Mouse (Mus musculus): ENCODE measurements around the gene Cyp2s1. TPM values are rescaled to one million over a fixed set of nuclear protein-coding genes. Genes with fewer than 3 reads are reported as not detected.
A peak's percentile ranks its signal among the peaks of the same experiment; 100 is the strongest.

Cyp2s1 gene
- polyA plus RNA-seq, 1 experiment from 2014 or later: 35.9 TPM

DNA sequence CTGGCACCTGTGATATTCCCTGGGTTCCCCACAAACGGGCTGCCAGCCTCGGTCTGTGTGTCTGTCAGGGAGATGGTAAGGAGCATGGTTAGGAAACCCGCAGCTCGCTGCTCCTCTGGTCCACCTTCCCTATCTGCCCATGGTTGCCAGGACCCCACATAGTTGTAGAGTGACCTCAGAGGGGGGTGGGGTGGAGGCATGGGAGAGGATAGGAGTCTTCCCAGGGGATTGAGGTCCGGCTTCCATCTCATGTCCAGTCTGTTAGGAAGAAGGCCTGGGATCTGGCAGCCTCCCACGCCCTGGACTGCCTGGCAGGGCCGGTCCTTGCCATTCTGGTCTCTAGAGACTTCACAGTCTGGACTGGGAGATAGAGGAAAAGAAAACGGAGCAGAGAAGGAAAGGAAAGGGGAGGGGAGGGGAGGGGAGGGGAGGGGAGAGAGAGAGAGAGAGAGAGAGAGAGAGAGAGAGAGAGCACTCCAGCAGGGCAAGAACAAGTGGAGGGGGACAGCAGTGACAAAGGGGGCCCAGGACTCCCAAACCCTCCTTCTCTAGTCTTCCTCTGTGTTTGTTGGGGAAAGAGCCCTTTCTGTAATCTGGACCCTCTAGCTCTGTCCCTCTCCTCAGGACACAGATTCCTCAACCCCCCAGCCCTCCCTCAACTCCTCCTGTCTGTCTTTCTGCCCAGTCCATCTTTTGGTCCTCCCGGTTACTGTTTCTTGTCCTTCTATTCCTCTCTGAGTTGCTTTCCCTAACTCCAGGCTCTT lies 29.1 kb downstream of the Cyp2s1 start:
- peak overlapping the region; percentile 68 for H3K9ac ChIP-seq
- peak overlapping the region; percentile 87 for H3K4me2 ChIP-seq (replicated peaks)
- H3K36me3 ChIP-seq: no peaks in the 10 kb centered on the region
- peak overlapping the region; percentile 63 for H3K4me3 ChIP-seq (replicated peaks)
- 24% methylated on average over 9 of the region's 9 CpGs for WGBS
- ATAC-seq: peak; percentile 3; the same call in 1 of the 2 replicates
- H3K27ac ChIP-seq: no peak overlapping the region
- no peaks in the 10 kb centered on the region for H3K9me3 ChIP-seq
- peaks cover 24% of the 10 kb centered on the region for H3K4me1 ChIP-seq (replicated peaks)
- no peaks in the 10 kb centered on the region for H3K27me3 ChIP-seq (replicated peaks)

- H3K9me3 ChIP-seq: no peaks in the 10 kb centered on the region
- H3K4me3 ChIP-seq (replicated peaks): peak overlapping the region; percentile 63; the same call in 1 of the 2 replicates
- no peak overlapping the region for H3K27ac ChIP-seq
- H3K9ac ChIP-seq: no peak overlapping the region; the same call in 1 of the 2 replicates
- H3K4me1 ChIP-seq (replicated peaks): peaks cover 29% of the 10 kb centered on the region
- 69% methylated on average over 4 of the region's 4 CpGs for WGBS
- no peaks in the 10 kb centered on the region for H3K36me3 ChIP-seq
- H3K4me2 ChIP-seq (replicated peaks): peak overlapping the region; percentile 87
- no peak for ATAC-seq
- H3K27me3 ChIP-seq (replicated peaks): no peaks in the 10 kb centered on the region
These were observed 29.7 kb downstream of the Cyp2s1 start for GRCm38 (mm10) chr7:25786974-25787373.

DNA sequence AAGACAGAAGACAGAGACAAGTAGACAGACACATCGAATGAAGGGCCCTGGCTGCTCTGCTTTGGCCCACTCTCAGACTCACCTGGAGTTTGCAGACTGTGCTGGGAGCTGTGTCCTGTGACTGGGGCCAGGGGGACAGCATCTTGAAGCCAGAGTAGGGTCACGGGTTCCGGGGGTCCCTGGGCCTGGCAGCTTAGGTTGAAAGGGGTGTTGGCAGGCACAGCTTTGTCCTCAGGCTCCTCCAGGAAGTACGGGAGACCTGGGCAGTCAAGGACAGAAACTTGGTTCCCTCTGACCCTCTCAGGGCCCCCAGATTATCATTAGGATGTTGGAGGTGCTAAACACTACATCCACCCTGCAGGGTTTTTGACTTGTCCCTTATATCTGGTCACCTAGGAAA lies 31.0 kb downstream of the Cyp2s1 start:
- H3K4me2 ChIP-seq (replicated peaks): no peak overlapping the region
- ATAC-seq: no peak
- no peaks in the 10 kb centered on the region for H3K27me3 ChIP-seq (replicated peaks)
- WGBS: 64% methylated on average over 4 of the region's 4 CpGs
- H3K36me3 ChIP-seq: no peaks in the 10 kb centered on the region; the same call in 1 of the 2 replicates
- H3K4me1 ChIP-seq (replicated peaks): peaks cover 40% of the 10 kb centered on the region
- no peak overlapping the region for H3K9ac ChIP-seq
- no peak overlapping the region for H3K27ac ChIP-seq
- no peaks in the 10 kb centered on the region for H3K9me3 ChIP-seq
- H3K4me3 ChIP-seq (replicated peaks): no peak overlapping the region

DNA sequence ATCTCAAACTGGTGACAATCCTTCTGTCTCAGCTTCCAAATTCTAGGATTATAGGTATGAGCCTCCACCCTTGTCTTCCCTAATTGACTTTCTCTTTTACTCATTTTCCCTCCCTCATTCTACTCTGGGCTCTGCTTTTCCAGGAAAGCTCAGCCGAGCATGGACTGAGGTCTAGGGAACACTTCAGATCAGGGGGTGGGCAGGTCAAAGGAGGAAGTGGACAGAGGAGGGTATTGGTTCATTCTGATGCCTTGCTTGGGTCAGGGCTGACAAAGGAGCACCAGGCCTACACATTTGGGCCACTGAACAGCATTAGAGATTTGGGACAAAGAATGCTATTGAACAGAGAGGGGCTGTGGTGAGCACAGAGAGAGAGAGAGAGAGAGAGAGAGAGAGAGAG lies 31.9 kb downstream of the Cyp2s1 start:
- 64% methylated on average over 1 of the region's 1 CpGs for WGBS
- no peak for ATAC-seq
- no peak overlapping the region for H3K27ac ChIP-seq
- H3K36me3 ChIP-seq: no peaks in the 10 kb centered on the region; the same call in 1 of the 2 replicates
- no peaks in the 10 kb centered on the region for H3K9me3 ChIP-seq
- peaks cover 33% of the 10 kb centered on the region for H3K4me1 ChIP-seq (replicated peaks)
- H3K9ac ChIP-seq: no peak overlapping the region
- no peaks in the 10 kb centered on the region for H3K27me3 ChIP-seq (replicated peaks)
- H3K4me3 ChIP-seq (replicated peaks): no peak overlapping the region
- no peak overlapping the region for H3K4me2 ChIP-seq (replicated peaks)

- no peak overlapping the region for H3K4me2 ChIP-seq (replicated peaks)
- no peaks in the 10 kb centered on the region; the same call in 1 of the 2 replicates for H3K36me3 ChIP-seq
- no peaks in the 10 kb centered on the region for H3K27me3 ChIP-seq (replicated peaks)
- 61% methylated on average over 8 of the region's 8 CpGs for WGBS
- H3K9me3 ChIP-seq: no peaks in the 10 kb centered on the region
- no peak overlapping the region for H3K4me3 ChIP-seq (replicated peaks)
- no peak overlapping the region for H3K9ac ChIP-seq
- no peak for ATAC-seq
- no peak overlapping the region for H3K27ac ChIP-seq
- H3K4me1 ChIP-seq (replicated peaks): peaks cover 26% of the 10 kb centered on the region
These were observed 33.0 kb downstream of the Cyp2s1 start for GRCm38 (mm10) chr7:25783746-25784145.

- peak overlapping the region; percentile 17; the same call in 1 of the 2 replicates for H3K4me2 ChIP-seq (replicated peaks)
- H3K36me3 ChIP-seq: peaks cover 8% of the 10 kb centered on the region; the same call in 1 of the 2 replicates
- H3K9me3 ChIP-seq: no peaks in the 10 kb centered on the region
- peaks cover 26% of the 10 kb centered on the region for H3K4me1 ChIP-seq (replicated peaks)
- no peaks in the 10 kb centered on the region for H3K27me3 ChIP-seq (replicated peaks)
- no peak overlapping the region for H3K9ac ChIP-seq
- no peak for ATAC-seq
- no peak overlapping the region for H3K4me3 ChIP-seq (replicated peaks)
- WGBS: 64% methylated on average over 6 of the region's 6 CpGs
- peak overlapping the region; percentile 84 for H3K27ac ChIP-seq
These were observed 34.0 kb downstream of the Cyp2s1 start for GRCm38 (mm10) chr7:25782744-25783143.

GRCm38 (mm10) chr7:25781937-25782610 lies 34.6 kb downstream of the Cyp2s1 start:
- peaks cover 9% of the 10 kb centered on the region; the same call in 1 of the 2 replicates for H3K36me3 ChIP-seq
- ATAC-seq: peak; percentile 74

GRCm38 (mm10) chr7:25781321-25781936 lies 35.3 kb downstream of the Cyp2s1 start:
- Histone ChIP-seq H3K4me3 (replicated peaks) (peak overlapping the region; percentile 33), H3K4me1 (replicated peaks) (peaks cover 20% of the 10 kb centered on the region), H3K27me3 (replicated peaks) (no peaks in the 10 kb centered on the region), H3K9me3 (no peaks in the 10 kb centered on the region), H3K4me2 (replicated peaks) (peak overlapping the region; percentile 69), H3K27ac (peak overlapping the region; percentile 84), H3K36me3 (peaks cover 16% of the 10 kb centered on the region), H3K9ac (peak overlapping the region; percentile 51)
- ATAC-seq: peak; percentile 39
- 21% methylated on average over 31 of the region's 33 CpGs for WGBS

More at GRCm38 (mm10) chr7:25781937-25782610, 34.6 kb downstream of the Cyp2s1 start:
- Histone ChIP-seq H3K9me3 (no peaks in the 10 kb centered on the region), H3K9ac (peak overlapping the region; percentile 51), H3K27me3 (replicated peaks) (no peaks in the 10 kb centered on the region), H3K4me1 (replicated peaks) (peaks cover 22% of the 10 kb centered on the region), H3K4me2 (replicated peaks) (peak overlapping the region; percentile 69), H3K4me3 (replicated peaks) (peak overlapping the region; percentile 33), H3K27ac (peak overlapping the region; percentile 84)
- WGBS: 26% methylated on average over 11 of the region's 11 CpGs

DNA sequence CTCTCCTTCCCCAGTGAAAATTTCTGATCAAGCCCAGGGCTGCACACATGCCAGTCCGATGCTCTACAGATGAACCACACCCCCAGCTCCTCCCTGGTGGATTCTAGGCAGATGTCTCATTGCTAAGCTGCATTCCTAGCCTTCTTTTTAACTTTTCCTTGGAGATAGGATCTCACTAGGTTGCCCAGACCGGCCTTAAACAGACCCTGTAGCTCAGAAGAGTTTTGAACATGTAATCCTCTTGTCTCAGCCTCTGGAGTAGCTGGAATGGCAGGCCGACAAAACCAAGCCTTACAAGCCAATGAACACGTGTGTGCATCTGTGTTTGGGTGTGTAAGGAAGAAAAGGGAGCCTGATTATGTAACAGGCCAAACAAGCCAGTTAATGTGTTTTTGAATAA lies 36.0 kb downstream of the Cyp2s1 start:
- no peak overlapping the region for H3K9ac ChIP-seq
- ATAC-seq: no peak
- peaks cover 16% of the 10 kb centered on the region for H3K36me3 ChIP-seq
- no peaks in the 10 kb centered on the region for H3K9me3 ChIP-seq
- H3K4me1 ChIP-seq (replicated peaks): peaks cover 18% of the 10 kb centered on the region
- WGBS: 57% methylated on average over 4 of the region's 4 CpGs
- no peaks in the 10 kb centered on the region for H3K27me3 ChIP-seq (replicated peaks)
- no peak overlapping the region for H3K4me2 ChIP-seq (replicated peaks)
- 0 out of 2 replicates have a peak overlapping the region, but pooled peaks have one; percentile 84 for H3K27ac ChIP-seq
- no peak overlapping the region for H3K4me3 ChIP-seq (replicated peaks)

GRCm38 (mm10) chr7:25780021-25780420 lies 36.7 kb downstream of the Cyp2s1 start:
- no peak overlapping the region for H3K9ac ChIP-seq
- no peak overlapping the region for H3K4me3 ChIP-seq (replicated peaks)
- no peak overlapping the region for H3K27ac ChIP-seq
- peaks cover 18% of the 10 kb centered on the region for H3K4me1 ChIP-seq (replicated peaks)
- 90% methylated on average over 5 of the region's 5 CpGs for WGBS
- no peak for ATAC-seq
- no peaks in the 10 kb centered on the region for H3K9me3 ChIP-seq
- H3K36me3 ChIP-seq: peaks cover 16% of the 10 kb centered on the region
- no peaks in the 10 kb centered on the region for H3K27me3 ChIP-seq (replicated peaks)
- H3K4me2 ChIP-seq (replicated peaks): no peak overlapping the region

GRCm38 (mm10) chr7:25768229-25768628 lies 48.5 kb downstream of the Cyp2s1 start:
- Histone ChIP-seq H3K27ac (no peak overlapping the region), H3K4me1 (replicated peaks) (no peaks in the 10 kb centered on the region), H3K27me3 (replicated peaks) (no peaks in the 10 kb centered on the region), H3K4me2 (replicated peaks) (no peak overlapping the region), H3K9me3 (no peaks in the 10 kb centered on the region), H3K36me3 (peaks cover 33% of the 10 kb centered on the region; the same call in 1 of the 2 replicates), H3K9ac (no peak overlapping the region), H3K4me3 (replicated peaks) (no peak overlapping the region)
- no peak for ATAC-seq
- 87% methylated on average over 5 of the region's 5 CpGs for WGBS

DNA sequence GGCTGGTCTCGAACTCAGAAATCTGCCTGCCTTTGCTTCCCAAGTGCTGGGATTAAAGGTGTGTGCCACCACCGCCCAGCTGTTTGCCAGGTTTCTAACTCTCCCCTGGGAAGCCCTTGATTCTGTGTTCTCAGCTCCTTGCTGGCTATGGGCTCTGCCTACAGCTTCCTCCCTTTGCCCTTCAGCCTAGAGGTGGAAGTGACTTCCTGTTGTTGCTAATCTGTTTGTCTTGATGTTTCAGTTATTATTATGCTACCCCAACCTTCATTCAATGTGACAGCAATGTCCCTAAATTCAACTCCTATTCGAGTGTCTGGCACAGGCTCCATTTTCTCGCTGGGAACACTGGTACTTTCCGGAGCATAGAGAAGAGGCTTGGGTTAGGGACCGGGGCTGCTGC lies 50.6 kb downstream of the Cyp2s1 start:
- WGBS: 86% methylated on average over 6 of the region's 6 CpGs
- no peak for ATAC-seq
- no peak overlapping the region for H3K27ac ChIP-seq
- no peaks in the 10 kb centered on the region for H3K4me1 ChIP-seq (replicated peaks)
- H3K9ac ChIP-seq: no peak overlapping the region
- peaks cover 33% of the 10 kb centered on the region; the same call in 1 of the 2 replicates for H3K36me3 ChIP-seq
- no peaks in the 10 kb centered on the region for H3K27me3 ChIP-seq (replicated peaks)
- H3K4me2 ChIP-seq (replicated peaks): no peak overlapping the region
- H3K4me3 ChIP-seq (replicated peaks): no peak overlapping the region
- H3K9me3 ChIP-seq: no peaks in the 10 kb centered on the region

Data from intestine, embryonic 15.5 days (tissue).